Mouse (Mus musculus): Measurements from ENCODE around the gene Serpina3g.

Gene Serpina3g

GRCm38 (mm10) chr12:104283380-104283779 lies 47.3 kb downstream of the Serpina3g start:
- DNase-seq, result no peak

GRCm38 (mm10) chr12:104288336-104288735 lies 52.3 kb downstream of the Serpina3g start:
- DNase-seq, result no peak

- no peak for DNase-seq
Measured at GRCm38 (mm10) chr12:104289872-104290271, 53.8 kb downstream of the Serpina3g start.

Measured in cerebellum, adult 9-11 months (tissue).